Mouse (Mus musculus) small intestine, adult 2 months (tissue): ENCODE results near the gene Fyb2.

Experiments
- CTCF ChIP-seq: fragments of 200-500 bp; IDR thresholded peaks from 2 replicates; pipeline ENCODE4 v1.5.1; 2012; ENCODE audit warnings: low read depth, mild to moderate bottlenecking, control low read depth, inconsistent platforms, low read length, moderate library complexity, mixed read lengths; ENCODE audit not compliant: insufficient replicate concordance, insufficient read length; ENCODE audit errors: extremely low read depth
- POLR2A ChIP-seq: fragments of 200-500 bp; IDR thresholded peaks from 2 replicates; pipeline ENCODE4 v1.6.1; 2012; ENCODE audit warnings: low read depth, mild to moderate bottlenecking, control low read depth, inconsistent platforms, low read length, moderate library complexity

DNA sequence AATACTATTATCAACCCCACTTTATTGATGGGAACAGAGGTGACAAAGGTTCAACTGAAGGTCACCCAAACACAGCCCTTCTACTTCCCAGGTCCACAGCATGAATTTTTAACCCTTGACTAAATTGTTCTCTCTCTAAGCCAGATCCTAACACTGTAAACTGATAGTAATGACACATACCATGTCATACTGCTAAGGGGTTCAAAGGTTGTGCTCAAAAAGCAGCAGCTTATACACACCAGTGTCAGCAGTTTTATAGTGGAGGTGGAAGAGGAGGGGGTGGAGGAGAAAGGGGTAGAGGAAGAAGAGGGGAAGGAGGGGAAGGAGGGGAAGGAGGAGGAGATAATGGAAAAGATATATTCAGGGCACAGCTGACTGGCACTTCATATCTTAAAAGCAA is 20.4 kb downstream of the Fyb2 start:
- TF ChIP-seq POLR2A (no peak), CTCF (no peak)
